Mouse (Mus musculus): ENCODE measurements around the gene Rbm48. TPM values are rescaled to one million over a fixed set of nuclear protein-coding genes. Genes with fewer than 3 reads are reported as not detected.

The Rbm48 gene
- polyA plus RNA-seq (2015; fragmentation: Nextera tagmentation; extraction: Ambion mirVana): 15.6 and 16.9 TPM in 2 replicates

- ATAC-seq: peak; percentile 82; the same call in 1 of the 2 replicates
- H3K4me2 ChIP-seq (ENCODE audit: low read length): peak within 1 kb of the TSS; percentile 86
- H3K27me3 ChIP-seq (replicated peaks; ENCODE audit: control insufficient read depth, insufficient read depth, low read length): no peaks in the 10 kb centered on the region
- H3K9ac ChIP-seq (ENCODE audit: low read depth, low read length): peak within 1 kb of the TSS; percentile 86
- peaks cover under 1% of the 10 kb centered on the region for H3K36me3 ChIP-seq (ENCODE audit: control insufficient read depth, insufficient read depth, low read length)
- no peaks in the 10 kb centered on the region for H3K9me3 ChIP-seq (ENCODE audit: control insufficient read depth, low read length)
- peaks cover 15% of the 10 kb centered on the region for H3K4me1 ChIP-seq (ENCODE audit: control insufficient read depth, insufficient read depth, low read depth, low read length)
- H3K4me3 ChIP-seq (ENCODE audit: low read length): peak within 1 kb of the TSS; percentile 91
- under 1% methylated on average over 31 of the region's 31 CpGs for WGBS
- H3K27ac ChIP-seq (ENCODE audit: low read depth, low read length): peak within 1 kb of the TSS; percentile 85
These were observed at the start of gene Rbm48 for GRCm38 (mm10) chr5:3596399-3596766. TSS of gene Rbm48 (minus strand) at chr5:3596585.

GRCm38 (mm10) chr5:3645326-3645725, 48.9 kb upstream of the Rbm48 start:
- no peak overlapping the region for H3K4me2 ChIP-seq (ENCODE audit: low read length)
- 86% methylated on average over 6 of the region's 6 CpGs for WGBS
- no peak overlapping the region for H3K4me3 ChIP-seq (ENCODE audit: low read length)
- no peak overlapping the region for H3K27ac ChIP-seq (ENCODE audit: low read depth, low read length)
- no peaks in the 10 kb centered on the region for H3K27me3 ChIP-seq (replicated peaks; ENCODE audit: control insufficient read depth, insufficient read depth, low read length)
- no peaks in the 10 kb centered on the region for H3K9me3 ChIP-seq (ENCODE audit: control insufficient read depth, low read length)
- H3K36me3 ChIP-seq (ENCODE audit: control insufficient read depth, insufficient read depth, low read length): peaks cover 13% of the 10 kb centered on the region
- ATAC-seq: no peak
- peak overlapping the region; percentile 27; the same call in 1 of the 2 replicates for H3K9ac ChIP-seq (ENCODE audit: low read depth, low read length)
- H3K4me1 ChIP-seq (ENCODE audit: control insufficient read depth, insufficient read depth, low read depth, low read length): peaks cover 14% of the 10 kb centered on the region

GRCm38 (mm10) chr5:3644621-3645020, 48.2 kb upstream of the Rbm48 start:
- ATAC-seq: no peak

GRCm38 (mm10) chr5:3635286-3635685, 38.9 kb upstream of the Rbm48 start:
- Histone ChIP-seq H3K4me3 (ENCODE audit: low read length) (no peak overlapping the region), H3K4me1 (ENCODE audit: control insufficient read depth, insufficient read depth, low read depth, low read length) (no peaks in the 10 kb centered on the region), H3K4me2 (ENCODE audit: low read length) (no peak overlapping the region), H3K27me3 (replicated peaks; ENCODE audit: control insufficient read depth, insufficient read depth, low read length) (no peaks in the 10 kb centered on the region), H3K36me3 (ENCODE audit: control insufficient read depth, insufficient read depth, low read length) (peaks cover 18% of the 10 kb centered on the region), H3K9ac (ENCODE audit: low read depth, low read length) (no peak overlapping the region), H3K9me3 (ENCODE audit: control insufficient read depth, low read length) (no peaks in the 10 kb centered on the region), H3K27ac (ENCODE audit: low read depth, low read length) (no peak overlapping the region)
- ATAC-seq: no peak
- WGBS: 91% methylated on average over 8 of the region's 8 CpGs

More at GRCm38 (mm10) chr5:3644621-3645020, 48.2 kb upstream of the Rbm48 start:
- no peak overlapping the region for H3K4me2 ChIP-seq (ENCODE audit: low read length)
- 93% methylated on average over 6 of the region's 6 CpGs for WGBS
- no peaks in the 10 kb centered on the region for H3K9me3 ChIP-seq (ENCODE audit: control insufficient read depth, low read length)
- H3K4me1 ChIP-seq (ENCODE audit: control insufficient read depth, insufficient read depth, low read depth, low read length): peaks cover 14% of the 10 kb centered on the region
- no peak overlapping the region for H3K27ac ChIP-seq (ENCODE audit: low read depth, low read length)
- no peak overlapping the region for H3K9ac ChIP-seq (ENCODE audit: low read depth, low read length)
- no peak overlapping the region for H3K4me3 ChIP-seq (ENCODE audit: low read length)
- H3K27me3 ChIP-seq (replicated peaks; ENCODE audit: control insufficient read depth, insufficient read depth, low read length): no peaks in the 10 kb centered on the region
- peaks cover 13% of the 10 kb centered on the region for H3K36me3 ChIP-seq (ENCODE audit: control insufficient read depth, insufficient read depth, low read length)

- H3K27ac ChIP-seq (ENCODE audit: low read depth, low read length): no peak overlapping the region
- no peaks in the 10 kb centered on the region for H3K9me3 ChIP-seq (ENCODE audit: control insufficient read depth, low read length)
- 76% methylated on average over 4 of the region's 4 CpGs for WGBS
- H3K4me1 ChIP-seq (ENCODE audit: control insufficient read depth, insufficient read depth, low read depth, low read length): no peaks in the 10 kb centered on the region
- peaks cover 18% of the 10 kb centered on the region for H3K36me3 ChIP-seq (ENCODE audit: control insufficient read depth, insufficient read depth, low read length)
- no peak overlapping the region for H3K4me3 ChIP-seq (ENCODE audit: low read length)
- H3K4me2 ChIP-seq (ENCODE audit: low read length): no peak overlapping the region
- no peaks in the 10 kb centered on the region for H3K27me3 ChIP-seq (replicated peaks; ENCODE audit: control insufficient read depth, insufficient read depth, low read length)
- no peak overlapping the region for H3K9ac ChIP-seq (ENCODE audit: low read depth, low read length)
- no peak for ATAC-seq
These were observed 37.6 kb upstream of the Rbm48 start for GRCm38 (mm10) chr5:3633951-3634350.

GRCm38 (mm10) chr5:3633315-3633714, 36.9 kb upstream of the Rbm48 start:
- 95% methylated on average over 13 of the region's 13 CpGs for WGBS
- no peak overlapping the region for H3K9ac ChIP-seq (ENCODE audit: low read depth, low read length)
- H3K9me3 ChIP-seq (ENCODE audit: control insufficient read depth, low read length): no peaks in the 10 kb centered on the region
- H3K4me2 ChIP-seq (ENCODE audit: low read length): no peak overlapping the region
- no peaks in the 10 kb centered on the region for H3K4me1 ChIP-seq (ENCODE audit: control insufficient read depth, insufficient read depth, low read depth, low read length)
- no peaks in the 10 kb centered on the region for H3K27me3 ChIP-seq (replicated peaks; ENCODE audit: control insufficient read depth, insufficient read depth, low read length)
- no peak for ATAC-seq
- H3K36me3 ChIP-seq (ENCODE audit: control insufficient read depth, insufficient read depth, low read length): peaks cover 18% of the 10 kb centered on the region
- no peak overlapping the region for H3K27ac ChIP-seq (ENCODE audit: low read depth, low read length)
- H3K4me3 ChIP-seq (ENCODE audit: low read length): no peak overlapping the region

- no peaks in the 10 kb centered on the region for H3K9me3 ChIP-seq (ENCODE audit: control insufficient read depth, low read length)
- H3K4me2 ChIP-seq (ENCODE audit: low read length): no peak overlapping the region
- H3K27me3 ChIP-seq (replicated peaks; ENCODE audit: control insufficient read depth, insufficient read depth, low read length): no peaks in the 10 kb centered on the region
- H3K4me1 ChIP-seq (ENCODE audit: control insufficient read depth, insufficient read depth, low read depth, low read length): no peaks in the 10 kb centered on the region
- WGBS: 83% methylated on average over 5 of the region's 5 CpGs
- no peak overlapping the region for H3K27ac ChIP-seq (ENCODE audit: low read depth, low read length)
- H3K9ac ChIP-seq (ENCODE audit: low read depth, low read length): no peak overlapping the region
- peaks cover 18% of the 10 kb centered on the region for H3K36me3 ChIP-seq (ENCODE audit: control insufficient read depth, insufficient read depth, low read length)
- ATAC-seq: no peak
- no peak overlapping the region for H3K4me3 ChIP-seq (ENCODE audit: low read length)
These were observed 35.9 kb upstream of the Rbm48 start for GRCm38 (mm10) chr5:3632285-3632684.

GRCm38 (mm10) chr5:3631512-3632271, 35.3 kb upstream of the Rbm48 start:
- no peaks in the 10 kb centered on the region for H3K27me3 ChIP-seq (replicated peaks; ENCODE audit: control insufficient read depth, insufficient read depth, low read length)
- H3K4me1 ChIP-seq (ENCODE audit: control insufficient read depth, insufficient read depth, low read depth, low read length): no peaks in the 10 kb centered on the region
- H3K4me2 ChIP-seq (ENCODE audit: low read length): no peak overlapping the region
- no peak overlapping the region for H3K4me3 ChIP-seq (ENCODE audit: low read length)
- 57% methylated on average over 16 of the region's 16 CpGs for WGBS
- peaks cover 18% of the 10 kb centered on the region for H3K36me3 ChIP-seq (ENCODE audit: control insufficient read depth, insufficient read depth, low read length)
- no peak for ATAC-seq
- H3K9ac ChIP-seq (ENCODE audit: low read depth, low read length): no peak overlapping the region
- H3K27ac ChIP-seq (ENCODE audit: low read depth, low read length): no peak overlapping the region
- H3K9me3 ChIP-seq (ENCODE audit: control insufficient read depth, low read length): no peaks in the 10 kb centered on the region

GRCm38 (mm10) chr5:3630055-3630454, 33.7 kb upstream of the Rbm48 start:
- H3K9me3 ChIP-seq (ENCODE audit: control insufficient read depth, low read length): no peaks in the 10 kb centered on the region
- no peak overlapping the region for H3K4me2 ChIP-seq (ENCODE audit: low read length)
- H3K9ac ChIP-seq (ENCODE audit: low read depth, low read length): no peak overlapping the region
- no peak overlapping the region for H3K27ac ChIP-seq (ENCODE audit: low read depth, low read length)
- no peak overlapping the region for H3K4me3 ChIP-seq (ENCODE audit: low read length)
- H3K27me3 ChIP-seq (replicated peaks; ENCODE audit: control insufficient read depth, insufficient read depth, low read length): no peaks in the 10 kb centered on the region
- H3K36me3 ChIP-seq (ENCODE audit: control insufficient read depth, insufficient read depth, low read length): peaks cover 14% of the 10 kb centered on the region
- no peak for ATAC-seq
- H3K4me1 ChIP-seq (ENCODE audit: control insufficient read depth, insufficient read depth, low read depth, low read length): no peaks in the 10 kb centered on the region
- 97% methylated on average over 5 of the region's 5 CpGs for WGBS

Data from hindbrain, embryonic 16.5 days (tissue).